Mouse (Mus musculus) midbrain, embryonic 12.5 days (tissue): ENCODE data around the gene Ereg. TPM values are rescaled to one million over a fixed set of nuclear protein-coding genes. Genes with fewer than 3 reads are reported as not detected.
A peak's percentile ranks its signal among the peaks of the same experiment; 100 is the strongest.

Experiments
- ATAC-seq: fragments of 200-750 bp; cut with Nextera tagmentation; 2 replicates; pipeline ENCODE4 v1.8.0; 2017; ENCODE audit warnings: low read depth, moderate TSS enrichment, moderate library complexity; ENCODE audit not compliant: low FRiP score
- H3K27ac ChIP-seq: fragments of 300-500 bp; sonication (generic); replicated peaks from 2 replicates; pipeline ENCODE4 v1.5.1; 2016; ENCODE audit warnings: mild to moderate bottlenecking
- H3K27me3 ChIP-seq: fragments of 300-500 bp; sonication (generic); 2 replicates; pipeline ENCODE4 v1.6.1; 2016; ENCODE audit warnings: mild to moderate bottlenecking
- H3K36me3 ChIP-seq: fragments of 300-500 bp; sonication (generic); 2 replicates; pipeline ENCODE4 v1.6.1; 2016
- H3K4me1 ChIP-seq: fragments of 300-500 bp; sonication (generic); 2 replicates; pipeline ENCODE4 v1.6.1; 2016
- H3K4me2 ChIP-seq: fragments of 300-500 bp; sonication (generic); replicated peaks from 2 replicates; pipeline ENCODE4 v1.6.1; 2016; ENCODE audit warnings: mild to moderate bottlenecking, moderate library complexity
- H3K4me3 ChIP-seq: fragments of 300-500 bp; sonication (generic); 2 replicates; pipeline ENCODE4 v1.5.1; 2016; ENCODE audit warnings: mild to moderate bottlenecking
- H3K9ac ChIP-seq: fragments of 300-500 bp; sonication (generic); replicated peaks from 2 replicates; pipeline ENCODE4 v1.6.1; 2016; ENCODE audit warnings: mild to moderate bottlenecking, moderate library complexity
- H3K9me3 ChIP-seq: fragments of 300-500 bp; sonication (generic); 2 replicates; pipeline ENCODE4 v1.6.1; 2016; ENCODE audit warnings: mild to moderate bottlenecking
- WGBS: fragments of 180-500 bp; shearing (Covaris S2); methylation state at CpG from one replicate; pipeline ENCODE4 v1.1.7; 2016; 5-methylcytosine and 5-hydroxymethylcytosine counted together
- polyA plus RNA-seq: library from polyadenylated mRNA; unstranded; fragments of >200 nt; fragmentation: Nextera tagmentation; extraction: Ambion mirVana; gene quantifications from 2 replicates; pipeline ENCODE4 v1.2.1, GENCODE M21; 2016

The Ereg gene
- polyA plus RNA-seq, 1 experiment from 2014 or later = not detected

DNA sequence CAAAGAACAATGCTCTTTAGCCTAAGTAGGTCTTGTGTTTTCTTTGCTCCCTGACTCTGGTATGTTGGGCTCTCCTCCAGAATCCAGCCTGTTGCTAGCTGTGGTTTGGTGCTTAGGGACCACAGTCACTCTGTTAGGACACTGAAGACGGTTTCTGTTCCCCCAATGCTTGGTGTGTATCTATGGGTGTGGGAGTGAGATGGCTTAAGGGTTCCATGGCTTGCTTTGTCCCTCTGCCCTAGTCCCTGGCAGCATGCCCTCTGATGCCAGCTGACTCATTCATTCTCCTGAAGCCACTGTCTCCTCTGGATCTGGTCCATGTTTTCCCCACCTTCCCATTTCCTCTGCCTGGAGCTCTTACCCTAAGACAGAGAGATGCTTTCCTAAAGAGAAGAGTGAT is 40.2 kb downstream of the Ereg start:
- 86% methylated on average over 1 of the region's 1 CpGs for WGBS
- H3K4me2 ChIP-seq = no peak overlapping the region
- H3K4me3 ChIP-seq = no peak overlapping the region
- H3K27ac ChIP-seq = no peak overlapping the region
- no peaks in the 10 kb centered on the region for H3K9me3 ChIP-seq
- H3K4me1 ChIP-seq = no peaks in the 10 kb centered on the region
- no peak overlapping the region for H3K9ac ChIP-seq
- H3K36me3 ChIP-seq = no peaks in the 10 kb centered on the region
- ATAC-seq = no peak
- H3K27me3 ChIP-seq = no peaks in the 10 kb centered on the region

DNA sequence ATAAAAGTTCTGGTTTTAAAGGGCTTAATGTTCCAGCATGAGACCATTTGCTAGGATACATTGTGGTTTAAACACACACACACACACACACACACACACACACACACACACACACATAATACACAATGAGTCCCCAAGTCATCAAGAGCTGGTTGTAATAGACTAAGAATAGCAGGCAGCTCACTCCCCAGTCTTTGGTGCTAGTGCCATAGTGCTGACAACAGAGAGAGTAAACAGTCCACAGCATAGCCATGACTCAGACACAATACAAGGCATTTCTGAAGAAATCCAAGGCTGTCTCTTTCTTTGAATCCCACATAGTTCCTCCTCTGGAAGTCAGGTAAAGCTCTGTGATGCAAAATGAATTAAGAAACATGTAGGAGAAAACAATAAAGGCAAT is 44.2 kb downstream of the Ereg start:
- no peak overlapping the region for H3K27ac ChIP-seq
- ATAC-seq = no peak

DNA sequence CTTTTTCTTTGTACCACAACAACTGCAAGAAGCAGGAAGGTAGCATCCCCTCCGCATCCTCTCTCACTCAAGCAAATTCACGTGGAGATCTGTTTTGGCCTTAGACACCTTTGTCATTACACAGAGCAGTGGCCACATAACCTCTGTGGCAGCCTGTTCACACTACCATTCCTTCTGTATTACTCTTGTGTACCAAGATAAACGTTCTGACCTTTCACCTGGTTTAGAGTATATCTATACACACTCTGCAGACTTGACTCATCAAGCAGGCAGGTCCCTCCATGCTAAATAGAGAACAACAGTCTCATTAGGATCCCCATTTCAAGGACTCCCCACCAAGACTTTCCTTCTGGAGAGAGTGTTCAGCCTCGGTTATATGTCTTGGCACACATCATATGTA is 49.0 kb downstream of the Ereg start:
- H3K27me3 ChIP-seq = no peaks in the 10 kb centered on the region
- no peak overlapping the region for H3K9ac ChIP-seq
- no peak overlapping the region for H3K27ac ChIP-seq
- no peak for ATAC-seq
- no peaks in the 10 kb centered on the region for H3K9me3 ChIP-seq
- 79% methylated on average over 4 of the region's 4 CpGs for WGBS
- H3K4me3 ChIP-seq = no peak overlapping the region
- H3K4me2 ChIP-seq = no peak overlapping the region
- H3K36me3 ChIP-seq = no peaks in the 10 kb centered on the region
- no peaks in the 10 kb centered on the region for H3K4me1 ChIP-seq

More for the DNA sequence above, 44.2 kb downstream of the Ereg start:
- Histone ChIP-seq H3K9ac (no peak overlapping the region), H3K9me3 (no peaks in the 10 kb centered on the region), H3K4me3 (no peak overlapping the region), H3K36me3 (no peaks in the 10 kb centered on the region), H3K27me3 (no peaks in the 10 kb centered on the region), H3K4me1 (no peaks in the 10 kb centered on the region), H3K4me2 (no peak overlapping the region)

DNA sequence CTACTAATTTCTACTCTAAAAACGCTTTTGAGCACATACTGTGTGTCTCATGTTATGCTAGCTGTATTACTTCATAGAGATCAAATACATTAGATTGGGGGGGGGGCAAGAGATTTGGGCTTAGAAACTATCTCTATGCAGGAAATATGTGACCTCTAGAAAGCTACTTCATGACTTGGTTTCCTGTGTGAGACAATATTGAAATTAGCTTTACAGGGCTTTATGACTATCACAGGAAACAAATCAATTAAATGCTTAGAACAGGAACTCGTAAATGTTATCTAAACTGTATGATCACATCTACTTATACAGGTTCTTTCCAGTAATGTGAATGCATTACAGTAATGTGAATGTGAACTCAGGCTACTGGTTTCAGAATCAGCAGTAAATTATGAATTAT is 49.7 kb downstream of the Ereg start:
- H3K4me3 ChIP-seq = no peak overlapping the region
- H3K4me2 ChIP-seq = no peak overlapping the region
- H3K9me3 ChIP-seq = no peaks in the 10 kb centered on the region
- no peaks in the 10 kb centered on the region for H3K4me1 ChIP-seq
- H3K27me3 ChIP-seq = no peaks in the 10 kb centered on the region
- 92% methylated on average over 2 of the region's 2 CpGs for WGBS
- H3K27ac ChIP-seq = no peak overlapping the region
- no peak overlapping the region for H3K9ac ChIP-seq
- no peaks in the 10 kb centered on the region for H3K36me3 ChIP-seq
- no peak for ATAC-seq

DNA sequence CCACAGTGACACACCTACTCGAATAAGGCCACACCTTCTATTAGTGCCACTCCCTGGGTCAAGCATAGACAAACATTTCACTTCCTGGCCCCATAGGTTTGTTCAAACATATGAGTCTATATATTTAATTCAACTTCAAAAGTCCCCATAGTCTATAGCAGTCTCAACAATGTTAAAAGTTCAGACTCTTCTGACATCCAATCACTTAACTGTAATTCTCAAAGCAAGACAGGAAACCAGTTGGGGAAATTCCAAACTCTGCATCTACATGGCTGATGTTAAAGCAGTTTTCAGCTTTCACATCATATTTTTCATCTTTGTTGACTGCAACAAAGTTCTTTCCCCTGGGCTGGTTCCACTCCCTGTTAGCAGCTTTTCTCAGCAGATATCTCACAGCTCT is 52.2 kb downstream of the Ereg start:
- Histone ChIP-seq H3K27ac (no peak overlapping the region), H3K27me3 (no peaks in the 10 kb centered on the region), H3K4me3 (no peak overlapping the region), H3K4me2 (no peak overlapping the region), H3K4me1 (no peaks in the 10 kb centered on the region), H3K9ac (no peak overlapping the region), H3K36me3 (no peaks in the 10 kb centered on the region), H3K9me3 (no peaks in the 10 kb centered on the region)
- no peak for ATAC-seq
- 83% methylated on average over 1 of the region's 1 CpGs for WGBS

DNA sequence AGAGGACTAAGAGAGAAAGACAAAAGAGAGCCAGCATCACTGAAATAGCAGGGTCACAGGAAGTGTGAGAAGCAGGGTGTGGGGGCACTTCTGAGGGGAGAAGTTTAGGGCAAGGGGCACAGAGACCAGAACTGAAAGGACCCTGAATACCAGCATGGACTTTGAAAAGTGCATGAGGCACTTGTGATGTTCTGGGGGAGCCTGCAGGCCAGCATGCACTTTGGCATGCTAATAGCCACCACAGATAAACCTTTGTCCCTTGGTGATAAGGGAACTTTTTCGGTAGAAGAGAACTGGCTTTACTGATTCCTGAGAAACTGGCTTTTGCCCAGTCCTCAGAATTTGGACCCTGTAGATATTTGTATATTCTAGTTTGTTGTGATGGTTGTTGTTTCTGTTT is 60.5 kb downstream of the Ereg start:
- Histone ChIP-seq H3K27ac (no peak overlapping the region), H3K9me3 (no peaks in the 10 kb centered on the region), H3K27me3 (peaks cover 10% of the 10 kb centered on the region), H3K4me3 (no peak overlapping the region), H3K4me1 (peaks cover 3% of the 10 kb centered on the region; the same call in 1 of the 2 replicates), H3K4me2 (no peak overlapping the region), H3K36me3 (no peaks in the 10 kb centered on the region), H3K9ac (no peak overlapping the region)
- WGBS = 63% methylated on average over 1 of the region's 1 CpGs
- no peak for ATAC-seq

DNA sequence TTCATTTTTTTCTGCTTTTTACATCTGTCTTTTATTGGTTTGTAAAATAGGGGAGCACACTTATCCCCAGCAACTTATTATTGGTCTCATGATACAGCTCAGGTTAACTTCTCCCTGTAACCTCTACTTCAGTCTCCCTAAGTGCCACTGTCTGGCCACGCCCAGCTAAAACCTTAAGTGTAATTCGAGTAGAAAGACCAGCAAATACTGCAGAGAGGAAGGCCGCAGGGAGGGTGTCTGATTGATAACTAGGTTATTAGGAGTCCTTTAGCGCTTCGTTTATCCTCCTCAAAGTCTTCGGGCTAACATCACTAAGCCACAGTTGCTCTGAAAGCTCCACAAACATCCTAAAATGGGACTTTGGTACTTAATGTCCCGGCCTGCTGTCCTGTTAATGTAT is 64.5 kb downstream of the Ereg start:
- ATAC-seq = peak; percentile 21

DNA sequence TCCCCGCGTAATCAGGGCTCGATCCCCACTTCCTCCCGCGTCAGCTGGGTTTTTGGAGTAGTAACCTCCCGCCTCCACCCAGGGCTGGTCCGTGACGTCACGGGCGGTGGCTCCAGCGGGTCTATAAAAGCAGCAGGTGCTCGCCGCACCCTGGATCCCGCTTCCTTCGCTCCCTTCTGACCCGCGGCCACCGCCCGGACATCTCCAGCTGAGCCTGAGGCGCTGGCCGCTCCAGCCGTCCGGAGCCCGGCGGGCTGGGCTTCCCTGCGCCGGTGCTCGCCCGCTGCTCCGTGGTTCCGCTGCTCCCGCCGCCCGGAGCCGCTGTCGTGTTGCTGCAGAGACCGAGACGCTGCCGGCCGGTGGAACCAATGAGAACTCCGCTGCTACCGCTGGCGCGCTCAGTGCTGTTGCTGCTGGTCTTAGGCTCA is 65.0 kb downstream of the Ereg start, which contains the start of gene Areg:
Areg (plus strand) TSS at position 154 of the 428 bp plus-strand sequence.
- H3K36me3 ChIP-seq = no peaks in the 10 kb centered on the region
- peak; percentile 92 for ATAC-seq
- H3K9ac ChIP-seq = peak within 1 kb of the TSS; percentile 52
- peak within 1 kb of the TSS; percentile 91 for H3K4me2 ChIP-seq
- H3K9me3 ChIP-seq = no peaks in the 10 kb centered on the region
- peaks cover 24% of the 10 kb centered on the region for H3K27me3 ChIP-seq
- H3K27ac ChIP-seq = no peak within 1 kb of the TSS
- H3K4me3 ChIP-seq = peak within 1 kb of the TSS; percentile 64
- H3K4me1 ChIP-seq = peaks cover 3% of the 10 kb centered on the region; the same call in 1 of the 2 replicates
- WGBS = under 1% methylated on average over 44 of the region's 44 CpGs

More for the DNA sequence above, 64.5 kb downstream of the Ereg start:
- peak overlapping the region; percentile 91 for H3K4me2 ChIP-seq
- no peaks in the 10 kb centered on the region for H3K9me3 ChIP-seq
- no peak overlapping the region for H3K27ac ChIP-seq
- no peaks in the 10 kb centered on the region for H3K36me3 ChIP-seq
- WGBS = 2% methylated on average over 7 of the region's 7 CpGs
- peak overlapping the region; percentile 64 for H3K4me3 ChIP-seq
- H3K4me1 ChIP-seq = peaks cover 3% of the 10 kb centered on the region; the same call in 1 of the 2 replicates
- peaks cover 24% of the 10 kb centered on the region for H3K27me3 ChIP-seq
- peak overlapping the region; percentile 52 for H3K9ac ChIP-seq

DNA sequence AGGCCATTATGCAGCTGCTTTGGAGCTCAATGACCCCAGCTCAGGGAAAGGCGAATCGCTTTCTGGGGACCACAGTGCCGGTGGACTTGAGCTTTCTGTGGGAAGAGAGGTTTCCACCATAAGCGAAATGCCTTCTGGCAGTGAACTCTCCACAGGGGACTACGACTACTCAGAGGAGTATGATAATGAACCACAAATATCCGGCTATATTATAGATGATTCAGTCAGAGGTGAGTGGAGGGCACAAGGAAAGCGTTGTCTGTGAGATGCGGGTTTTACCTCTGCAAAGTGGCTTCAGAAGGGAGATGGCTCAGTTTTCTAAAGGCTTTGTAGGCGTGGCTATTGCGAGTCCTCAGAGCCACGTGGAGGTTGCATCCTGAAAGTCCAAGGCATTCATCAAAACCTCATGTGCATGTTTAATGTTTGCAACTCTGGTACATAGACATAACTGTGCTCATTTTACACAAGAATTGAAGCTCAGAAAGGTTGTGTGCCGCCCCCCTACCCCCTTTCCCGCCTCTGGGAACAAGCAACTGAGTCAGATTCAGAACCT is 66.5 kb downstream of the Ereg start:
- H3K4me3 ChIP-seq = no peak overlapping the region
- 50% methylated on average over 13 of the region's 13 CpGs for WGBS
- H3K9me3 ChIP-seq = no peaks in the 10 kb centered on the region
- H3K36me3 ChIP-seq = no peaks in the 10 kb centered on the region
- H3K4me1 ChIP-seq = peaks cover 3% of the 10 kb centered on the region; the same call in 1 of the 2 replicates
- peaks cover 24% of the 10 kb centered on the region for H3K27me3 ChIP-seq
- no peak overlapping the region for H3K27ac ChIP-seq
- ATAC-seq = no peak
- H3K9ac ChIP-seq = no peak overlapping the region
- no peak overlapping the region for H3K4me2 ChIP-seq

Other genes starting within 250 kb of the Ereg start
- gene Cxcl1, start 183.4 kb upstream of the Ereg start, polyA plus RNA-seq = not detected in 2 replicates
- gene Cxcl2, start 170.8 kb upstream of the Ereg start, polyA plus RNA-seq = not detected in 2 replicates
- 110 and 116 TPM in 2 replicates for gene Mthfd2l, start 143.5 kb upstream of the Ereg start, polyA plus RNA-seq
- gene Epgn, start 47.2 kb upstream of the Ereg start, polyA plus RNA-seq = 0.13 TPM in 1 of 2 replicates, not detected in the other
- not detected in 2 replicates for gene Areg, start 65.0 kb downstream of the Ereg start, polyA plus RNA-seq